Mouse (Mus musculus) urinary bladder, postnatal 10 days (tissue): ENCODE measurements around the gene Ttll11.

Source experiments
- DNase-seq: peaks from one replicate; pipeline ENCODE4 v3.0.0; 2022; ENCODE audit warnings: low spot score

Ttll11 gene

DNA sequence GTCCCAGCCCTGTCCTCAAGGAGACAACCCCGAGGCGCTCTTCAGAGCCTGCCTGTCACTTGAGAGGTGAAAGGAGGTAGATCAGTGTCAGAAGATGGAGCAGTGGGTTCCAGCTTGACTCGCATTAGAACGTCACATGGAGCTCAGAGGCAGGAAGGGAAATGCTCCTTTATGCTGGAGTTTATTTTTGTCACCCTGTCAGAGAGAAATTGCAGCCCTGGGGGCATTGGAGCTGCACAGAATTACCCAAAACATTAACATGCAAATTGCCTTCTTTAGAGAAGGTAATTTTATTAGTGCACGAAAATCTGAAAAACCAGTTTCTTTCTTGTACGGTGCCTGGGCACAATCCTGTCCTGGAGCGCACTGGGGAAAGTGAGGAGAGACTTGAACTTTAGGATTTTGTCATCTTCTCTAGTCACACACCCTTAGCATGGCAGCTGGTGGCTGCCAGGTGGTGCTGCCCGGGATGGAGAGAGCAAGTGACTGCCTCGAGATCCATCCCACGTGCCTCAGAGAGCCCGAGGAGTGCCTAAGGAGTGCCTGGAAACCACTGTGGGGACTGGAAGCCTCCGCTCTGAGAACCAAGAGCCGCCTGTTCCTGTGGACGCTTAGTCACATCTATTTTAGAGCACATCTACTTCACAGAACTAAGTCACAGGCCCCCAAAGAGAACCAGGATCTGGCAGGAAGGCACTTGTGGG, 211.7 kb downstream of the Ttll11 start:
- DNase-seq: no peak

DNA sequence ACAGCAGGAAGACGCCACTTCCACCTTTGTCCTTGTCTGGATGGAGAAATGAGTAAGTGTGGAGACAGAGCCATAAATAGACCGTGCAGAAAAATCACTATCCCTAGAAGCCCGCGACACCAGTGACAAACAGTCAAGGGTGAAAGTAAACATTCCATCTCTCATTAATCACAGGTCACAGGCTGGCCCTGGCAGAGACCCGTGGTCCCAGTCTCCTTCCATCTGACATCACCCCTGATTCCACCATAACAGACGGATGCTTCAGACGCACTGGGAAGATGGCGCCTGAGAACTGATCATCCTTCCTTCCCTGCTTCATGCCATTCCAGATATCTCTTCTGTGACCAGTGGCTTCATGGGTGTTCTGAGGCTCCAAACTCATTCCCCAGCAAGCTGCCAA, 215.4 kb downstream of the Ttll11 start:
- DNase-seq: no peak

GRCm38 (mm10) chr2:35763818-35764217, 215.9 kb downstream of the Ttll11 start:
- no peak for DNase-seq

DNA sequence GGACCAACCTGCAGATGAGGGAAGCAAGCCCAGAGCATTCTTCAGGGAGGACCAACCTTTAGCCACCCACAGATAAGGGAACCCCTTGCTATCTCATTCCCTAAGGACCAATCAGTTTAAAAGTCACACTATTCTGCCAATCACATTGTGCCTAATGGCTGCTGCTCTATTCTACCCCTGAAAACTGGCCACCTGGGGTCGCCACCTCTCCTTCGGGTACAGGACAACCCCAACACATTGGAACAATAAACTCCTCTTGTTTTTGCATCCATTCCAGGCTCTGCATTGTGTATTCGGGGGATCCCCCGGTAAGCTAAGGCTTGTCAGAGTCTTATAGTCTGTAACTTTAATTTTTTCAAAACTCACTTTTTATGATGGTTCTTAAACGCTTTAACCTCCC, 218.3 kb downstream of the Ttll11 start:
- DNase-seq: no peak

GRCm38 (mm10) chr2:35760867-35761266, 218.8 kb downstream of the Ttll11 start:
- no peak for DNase-seq

- DNase-seq: no peak
Observed at GRCm38 (mm10) chr2:35760352-35760751, 219.4 kb downstream of the Ttll11 start.

DNA sequence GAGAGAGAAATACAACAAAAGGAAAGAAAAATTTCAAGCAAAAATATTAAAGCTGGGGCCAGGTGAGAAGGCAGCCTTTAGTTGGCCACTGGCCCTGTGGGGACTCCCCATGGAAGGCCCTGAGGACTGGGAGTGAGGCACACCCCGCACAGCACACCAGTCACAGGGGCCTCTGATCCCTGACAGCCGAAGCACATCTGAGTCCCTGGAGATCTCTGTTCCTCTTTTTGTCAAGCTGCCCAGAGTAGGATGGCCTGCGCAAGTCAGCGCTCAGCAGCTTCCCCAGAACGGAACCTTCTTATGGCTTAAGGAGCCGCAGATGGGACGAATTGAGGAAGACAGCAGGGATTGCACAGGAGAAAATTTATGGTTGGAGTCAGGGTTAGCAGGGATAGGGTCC, 223.2 kb downstream of the Ttll11 start:
- DNase-seq: no peak

DNA sequence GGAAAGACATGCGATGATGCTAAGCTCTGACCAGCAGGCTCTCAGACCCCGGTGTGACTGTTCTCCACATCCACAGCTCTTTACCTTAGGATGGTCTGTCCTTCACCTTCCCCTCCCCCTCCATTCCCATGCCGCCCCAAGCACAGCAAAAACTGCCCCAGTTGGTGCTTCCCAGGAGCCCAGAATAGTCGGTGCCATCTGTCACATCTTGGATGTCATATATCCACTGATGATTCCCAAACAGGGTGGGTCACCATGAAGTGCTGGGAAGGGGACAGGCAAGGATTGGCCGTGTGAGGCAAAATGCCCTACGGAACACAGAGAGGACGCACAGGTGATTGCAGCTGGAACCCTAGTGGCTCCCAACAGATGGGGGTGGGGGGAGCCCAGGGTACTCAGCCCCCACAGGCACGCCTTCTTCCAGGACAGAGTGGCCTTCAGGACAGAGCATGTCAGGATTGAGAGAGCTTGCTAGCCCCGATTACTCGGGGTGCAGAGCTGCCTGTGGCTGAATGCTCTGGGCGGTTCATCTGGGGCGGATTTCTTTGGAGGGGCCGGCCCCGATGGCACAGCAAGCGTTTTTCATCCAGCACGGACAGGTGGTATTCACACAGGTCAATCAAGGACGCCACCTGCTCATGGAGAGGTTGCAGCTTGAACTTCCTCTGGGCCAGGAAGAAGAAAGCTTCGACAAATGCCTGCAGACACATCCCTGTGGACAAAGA, 227.8 kb downstream of the Ttll11 start:
- no peak for DNase-seq

- DNase-seq: no peak
Observed at GRCm38 (mm10) chr2:35750533-35751141, 229.1 kb downstream of the Ttll11 start.

DNA sequence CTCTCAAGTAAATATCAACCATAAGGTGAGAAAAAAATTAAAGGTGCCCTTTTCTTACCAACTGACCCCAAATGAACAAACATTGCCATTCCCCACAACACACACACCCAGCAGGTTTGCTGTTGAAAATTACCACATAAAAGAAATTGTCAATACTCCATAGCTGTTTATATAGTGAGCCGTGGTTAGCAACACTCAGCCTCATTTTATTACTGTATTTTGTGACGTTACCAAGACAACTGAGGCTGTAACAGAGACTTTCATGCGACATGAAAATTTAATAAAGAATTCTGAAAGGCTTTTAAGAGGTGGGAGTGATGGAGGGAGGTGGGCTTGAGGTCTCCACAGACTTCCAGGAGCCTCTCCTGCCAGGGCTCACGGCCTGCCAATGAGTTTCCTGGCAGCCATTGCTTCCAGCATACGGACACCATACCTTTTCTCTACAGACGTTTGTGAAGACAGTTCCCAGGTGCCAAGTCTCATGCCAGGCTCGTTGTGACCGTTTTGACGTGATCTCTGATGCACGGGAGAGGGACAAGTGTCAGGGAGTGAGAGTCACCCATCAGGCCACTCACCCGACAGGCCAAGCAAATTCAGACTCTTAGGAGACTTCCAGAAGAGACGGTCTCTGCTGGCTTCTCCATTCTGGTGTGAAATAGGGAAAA, 232.2 kb downstream of the Ttll11 start:
- DNase-seq: no peak

GRCm38 (mm10) chr2:35746638-35747037, 233.1 kb downstream of the Ttll11 start:
- no peak for DNase-seq

GRCm38 (mm10) chr2:35745876-35746275, 233.8 kb downstream of the Ttll11 start:
- DNase-seq: no peak

- DNase-seq: no peak
Observed at GRCm38 (mm10) chr2:35739669-35740254, 240.0 kb downstream of the Ttll11 start.

DNA sequence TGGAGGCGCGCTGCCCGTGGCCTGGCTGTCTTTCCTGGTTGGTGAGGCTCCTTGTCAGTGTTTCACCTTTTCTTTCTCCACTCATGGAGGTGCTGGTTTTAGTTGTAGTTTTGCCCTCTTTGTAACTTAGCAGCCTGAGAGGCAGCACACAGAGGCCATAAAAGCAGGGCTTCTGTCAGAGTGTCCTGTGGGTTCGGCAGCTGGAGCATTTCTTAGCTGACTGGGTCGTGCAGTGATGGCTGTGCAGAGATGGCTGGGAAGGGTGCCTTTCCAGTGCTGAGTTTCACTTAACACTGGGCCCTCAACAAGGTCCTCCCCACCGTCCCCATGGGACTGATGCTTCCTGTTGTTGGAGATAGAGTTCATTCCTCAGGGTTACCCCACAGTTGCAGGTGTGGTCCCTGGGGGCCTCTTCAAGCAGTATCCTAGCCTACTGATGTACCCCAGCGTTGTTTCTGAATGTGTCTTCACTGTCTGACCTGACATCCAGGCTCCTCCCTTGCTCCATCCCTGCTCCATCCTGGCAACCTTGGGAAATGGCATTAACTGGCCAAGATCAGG, 242.2 kb downstream of the Ttll11 start:
- no peak for DNase-seq

DNA sequence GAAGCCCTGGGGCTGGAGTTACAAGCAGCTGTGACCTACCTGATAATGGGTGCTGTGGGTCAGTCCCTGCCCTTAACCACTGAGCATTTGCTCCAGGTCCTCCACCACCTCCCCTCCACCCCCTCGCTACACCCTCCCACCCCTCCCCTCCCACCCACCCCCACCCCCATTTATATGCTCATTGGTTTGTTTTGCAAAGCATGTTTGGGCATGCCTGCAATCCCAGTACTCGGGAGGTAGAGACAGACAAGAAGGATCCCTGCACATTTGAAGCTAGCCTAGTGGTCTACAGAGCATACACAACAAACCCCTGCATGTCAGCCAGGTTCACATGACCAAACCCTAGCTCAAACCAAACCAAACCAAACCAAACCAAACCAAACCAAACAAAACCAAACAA, 243.7 kb downstream of the Ttll11 start:
- DNase-seq: no peak

- no peak for DNase-seq
Observed at GRCm38 (mm10) chr2:35735001-35735400, 244.7 kb downstream of the Ttll11 start.

DNA sequence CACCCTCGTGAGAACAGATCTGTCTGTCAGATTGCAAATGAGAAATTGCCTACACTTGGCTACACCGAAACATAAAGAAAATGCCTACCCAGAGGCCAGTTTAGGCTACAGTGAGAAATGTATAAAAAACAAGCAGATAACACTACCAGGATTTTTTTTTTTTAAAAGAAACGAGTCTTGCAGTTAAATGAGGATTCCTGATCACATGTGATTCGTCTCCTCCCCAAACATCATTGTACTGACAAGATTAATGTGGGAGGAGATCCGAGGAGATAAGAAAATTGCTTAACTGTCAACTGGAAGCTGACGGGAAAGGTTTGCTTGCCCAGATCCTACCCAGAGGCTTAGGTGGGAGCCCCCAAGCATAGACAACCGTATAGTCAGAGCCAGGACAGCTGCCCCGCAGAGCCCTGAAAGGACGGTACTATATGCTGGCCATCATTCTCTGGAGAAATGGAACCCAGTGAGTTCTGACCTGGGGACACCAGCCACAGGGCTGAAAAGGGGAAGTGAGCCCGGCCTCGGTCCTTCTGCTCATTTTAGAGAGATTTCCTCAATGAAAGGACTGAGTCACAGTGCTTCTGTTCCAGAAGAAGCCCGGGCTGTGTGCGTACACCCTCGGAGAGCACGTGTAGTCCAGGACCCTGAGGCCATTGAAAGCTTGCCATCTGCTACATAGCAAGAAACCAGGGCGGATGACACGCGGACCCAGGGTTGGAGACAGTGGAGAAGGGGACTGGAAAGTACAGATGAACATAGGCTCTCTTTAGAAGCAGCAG, 247.9 kb downstream of the Ttll11 start:
- DNase-seq: no peak

DNA sequence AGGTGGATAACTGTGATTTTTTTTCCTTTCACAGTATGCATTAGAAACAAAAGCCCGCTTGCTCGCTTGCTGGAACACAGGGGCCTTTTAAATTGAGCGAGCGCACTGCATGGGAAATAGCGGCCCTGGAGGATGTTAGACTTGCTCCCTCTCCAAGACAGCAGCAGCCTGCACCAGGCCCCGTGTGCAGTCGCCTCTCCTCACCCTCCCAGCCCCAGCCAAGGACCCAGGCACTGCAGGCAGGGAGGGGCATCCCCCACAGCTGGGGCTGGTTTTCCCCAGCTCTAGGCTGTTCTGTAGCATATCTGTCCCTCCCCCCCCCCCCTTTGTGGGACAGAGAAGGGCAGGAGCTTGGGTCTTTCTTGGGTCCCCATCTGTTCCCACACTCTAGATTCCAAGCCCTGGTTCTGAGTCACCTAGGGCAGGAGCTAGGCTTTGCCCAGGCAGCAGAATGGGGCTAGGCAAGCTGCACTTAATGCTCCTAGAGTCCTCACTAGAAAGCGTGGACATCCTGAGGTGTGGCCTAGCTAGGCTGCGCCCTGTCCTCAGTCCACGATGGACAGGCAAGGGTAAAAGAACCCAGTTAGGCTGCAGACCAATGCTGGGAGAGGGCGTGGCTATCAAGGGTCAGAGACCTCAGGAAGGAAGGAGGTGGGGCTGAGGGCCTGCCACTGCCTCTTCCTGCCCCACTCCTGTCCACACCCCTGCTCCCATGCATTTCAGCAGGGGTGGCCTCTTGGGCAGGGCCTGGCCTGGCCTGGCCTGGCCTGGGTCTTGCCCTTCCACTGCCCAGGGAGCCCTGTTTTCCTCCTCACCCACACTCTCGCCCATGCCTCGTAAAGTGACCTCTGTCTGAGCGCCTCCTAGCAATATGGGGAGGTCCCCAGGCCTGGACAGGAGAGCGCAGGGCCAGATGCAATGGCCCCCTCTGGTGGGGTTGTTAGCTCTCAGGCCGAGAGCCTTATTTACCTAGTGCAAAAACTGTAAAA, 250.3 kb downstream of the Ttll11 start:
- DNase-seq: no peak

DNA sequence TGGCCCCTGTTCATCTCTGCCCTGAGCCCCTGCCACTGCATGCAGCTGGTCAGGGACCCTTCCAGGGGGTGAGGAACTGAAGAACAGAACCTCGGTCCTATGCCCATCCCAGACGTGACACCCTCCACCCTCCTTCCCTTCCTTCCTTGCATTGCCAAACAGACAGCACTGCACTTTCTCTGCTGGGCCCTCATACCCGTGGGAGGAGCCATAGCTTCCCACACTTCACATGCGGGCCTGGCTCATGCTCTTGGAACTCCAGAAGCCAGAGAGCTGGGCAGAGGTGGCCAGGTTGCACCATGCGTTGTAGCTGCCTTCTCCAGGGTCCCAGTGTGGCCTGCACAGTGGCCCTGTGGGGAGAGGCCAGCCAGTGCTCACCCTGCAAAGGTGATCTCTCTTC, 251.1 kb downstream of the Ttll11 start:
- no peak for DNase-seq

- no peak for DNase-seq
Observed at GRCm38 (mm10) chr2:35723691-35724090, 256.0 kb downstream of the Ttll11 start.
